Mouse (Mus musculus): Measurements from ENCODE around the gene Cdhr4.

DNA sequence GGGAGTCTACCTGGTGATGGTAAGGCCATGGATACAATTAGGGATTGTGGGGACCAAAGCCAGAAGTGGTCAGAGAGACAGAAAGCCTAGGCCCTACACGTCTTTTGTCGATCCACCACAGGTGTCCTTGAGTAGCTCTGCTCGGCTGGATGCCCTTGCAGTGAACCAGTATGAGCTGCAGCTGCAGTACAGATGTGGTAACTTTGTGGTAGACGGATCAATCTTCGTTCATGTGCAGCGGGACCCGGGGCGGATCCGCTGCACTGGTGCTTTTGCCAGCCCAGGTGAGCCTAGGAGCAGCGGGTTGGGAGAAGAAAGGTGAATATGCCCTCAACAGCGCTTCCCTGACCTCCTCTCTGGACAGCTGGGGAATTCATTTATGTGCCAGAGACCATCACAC is 716 bp downstream of the Cdhr4 start:
- TF ChIP-seq POLR2A (IDR thresholded peaks at IDR 0.05; ENCODE audit: insufficient read depth, low read depth, low read length), result no peak
- no peak for TF ChIP-seq CTCF (IDR thresholded peaks at IDR 0.05; ENCODE audit: insufficient read depth, low read depth, low read length)
